Mouse (Mus musculus) myocyte (in vitro differentiated cells): Measurements from ENCODE around the gene Gm10134.

ENCODE experiments used
- MAX ChIP-seq: IDR thresholded peaks from one replicate; pipeline ENCODE4 v1.6.1; 2011; ENCODE audit warnings: low read depth, mild to moderate bottlenecking, control low read depth
- POLR2A ChIP-seq: IDR thresholded peaks from one replicate; pipeline ENCODE4 v1.6.1; 2011; ENCODE audit warnings: low read depth, mild to moderate bottlenecking, control low read depth, moderate library complexity; ENCODE audit not compliant: insufficient read length
- TCF12 ChIP-seq: IDR thresholded peaks from one replicate; pipeline ENCODE4 v1.6.1; 2011; ENCODE audit warnings: mild to moderate bottlenecking, control low read depth; ENCODE audit not compliant: poor library complexity, insufficient read depth, severe bottlenecking

- no peak for TF ChIP-seq POLR2A
- no peak for TF ChIP-seq MAX
- no peak for TF ChIP-seq TCF12
Observed at GRCm38 (mm10) chr2:28539949-28540348, 34.1 kb downstream of the Gm10134 start.
